Mouse (Mus musculus) limb, embryonic 13.5 days (tissue): ENCODE measurements at regions not wholly inside any gene's neighbourhood (a gene's known extent, or its start where the extent isn't known, plus 50 kb on each side); places are given as distances from the start of the nearest gene placed in this dataset.

Experiments
- ATAC-seq: fragments of 200-750 bp; cut with Nextera tagmentation; 2 replicates; pipeline ENCODE4 v1.8.0; 2017; ENCODE audit warnings: low read depth, moderate number of reproducible peaks, moderate TSS enrichment; ENCODE audit not compliant: low FRiP score
- H3K27ac ChIP-seq: fragments of 300-500 bp; sonication (generic); 2 replicates; pipeline ENCODE4 v1.5.1; 2015; ENCODE audit warnings: inconsistent platforms, mild to moderate bottlenecking, moderate library complexity
- H3K27me3 ChIP-seq: fragments of 300-500 bp; sonication (generic); 2 replicates; pipeline ENCODE4 v1.6.1; 2015; ENCODE audit warnings: mild to moderate bottlenecking, inconsistent platforms
- H3K36me3 ChIP-seq: fragments of 300-500 bp; sonication (generic); 2 replicates; pipeline ENCODE4 v1.6.1; 2015; ENCODE audit warnings: inconsistent platforms, mild to moderate bottlenecking, moderate library complexity
- H3K4me1 ChIP-seq: fragments of 300-500 bp; sonication (generic); 2 replicates; pipeline ENCODE4 v1.6.1; 2015; ENCODE audit warnings: inconsistent platforms
- H3K4me2 ChIP-seq: fragments of 300-500 bp; sonication (generic); replicated peaks from 2 replicates; pipeline ENCODE4 v1.6.1; 2015; ENCODE audit warnings: inconsistent platforms, mild to moderate bottlenecking, moderate library complexity
- H3K4me3 ChIP-seq: fragments of 300-500 bp; sonication (generic); 2 replicates; pipeline ENCODE4 v1.5.1; 2015; ENCODE audit warnings: moderate library complexity, mild to moderate bottlenecking, inconsistent platforms
- H3K9ac ChIP-seq: fragments of 300-500 bp; sonication (generic); 2 replicates; pipeline ENCODE4 v1.6.1; 2015; ENCODE audit warnings: mild to moderate bottlenecking, inconsistent platforms
- H3K9me3 ChIP-seq: fragments of 300-500 bp; sonication (generic); 2 replicates; pipeline ENCODE4 v1.6.1; 2016; ENCODE audit warnings: inconsistent platforms
- WGBS: fragments of 180-500 bp; shearing (Covaris S2); methylation state at CpG from one replicate; pipeline ENCODE4 v1.1.7; 2015; 5-methylcytosine and 5-hydroxymethylcytosine counted together

DNA sequence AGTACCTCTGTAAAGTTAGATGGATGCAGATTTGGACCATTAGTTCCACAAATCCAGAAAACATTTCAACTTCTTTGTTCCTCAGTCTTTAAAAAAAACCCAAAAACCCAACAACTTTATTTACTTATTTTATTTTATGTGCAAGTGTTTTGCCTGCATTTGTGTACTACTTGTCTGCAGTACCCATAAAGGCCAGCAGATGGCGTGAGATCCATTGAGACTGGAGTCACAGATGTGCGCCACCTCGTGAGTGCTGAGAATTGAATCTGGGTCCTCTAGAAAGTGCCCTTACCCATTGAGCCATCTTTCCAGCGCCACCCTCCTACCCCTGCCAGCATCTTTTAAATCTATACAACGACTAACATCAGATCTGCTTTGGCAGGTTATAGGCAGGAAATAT lies 53.0 kb downstream of the Gm12689 start:
- ATAC-seq, result no peak
- no peak overlapping the region for H3K4me3 ChIP-seq
- no peaks in the 10 kb centered on the region for H3K4me1 ChIP-seq
- H3K27me3 ChIP-seq, result no peaks in the 10 kb centered on the region
- H3K36me3 ChIP-seq, result no peaks in the 10 kb centered on the region
- WGBS, result 65% methylated on average over 5 of the region's 5 CpGs
- no peak overlapping the region for H3K9ac ChIP-seq
- H3K27ac ChIP-seq, result no peak overlapping the region
- peaks cover 4% of the 10 kb centered on the region; the same call in 1 of the 2 replicates for H3K9me3 ChIP-seq
- no peak overlapping the region for H3K4me2 ChIP-seq

DNA sequence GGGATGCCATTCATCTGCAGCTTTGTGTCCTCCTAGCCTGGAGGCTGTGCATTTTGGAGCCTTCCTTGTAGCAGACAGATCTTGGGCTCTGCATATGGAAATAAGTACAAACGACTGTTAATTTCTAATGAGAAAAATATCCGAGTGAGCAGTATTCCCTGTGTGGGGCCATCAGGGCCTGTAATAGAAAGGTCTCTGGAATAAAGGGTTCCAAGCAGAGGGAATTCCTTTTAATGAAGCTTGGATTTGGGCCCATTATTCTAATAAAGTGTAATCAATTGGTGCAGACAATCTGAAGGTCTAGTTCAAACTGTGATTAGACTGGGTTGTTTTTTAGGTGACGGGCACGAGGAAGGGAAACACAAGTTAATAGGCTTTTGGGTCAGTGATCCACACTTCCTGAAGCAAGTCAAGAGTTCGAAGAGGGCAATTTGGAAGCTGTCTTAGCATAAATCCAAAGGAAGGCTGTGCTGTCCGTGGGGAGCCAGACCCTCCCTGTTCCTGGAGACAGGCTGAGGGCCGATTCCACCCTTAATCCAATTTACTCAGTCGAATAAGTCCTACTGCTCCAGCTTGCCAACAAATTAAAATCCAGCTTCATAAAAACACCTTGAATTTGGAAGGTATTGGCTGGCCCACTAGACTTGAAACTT lies 57.5 kb downstream of the Gm12689 start:
- no peak for ATAC-seq
- Histone ChIP-seq H3K27me3 (no peaks in the 10 kb centered on the region), H3K36me3 (no peaks in the 10 kb centered on the region), H3K4me2 (no peak overlapping the region), H3K9ac (no peak overlapping the region), H3K4me3 (no peak overlapping the region), H3K27ac (no peak overlapping the region), H3K9me3 (peaks cover 4% of the 10 kb centered on the region; the same call in 1 of the 2 replicates), H3K4me1 (0 out of 2 replicates have a peak, but pooled peaks cover 3% of the 10 kb centered on the region)
- 35% methylated on average over 8 of the region's 8 CpGs for WGBS

DNA sequence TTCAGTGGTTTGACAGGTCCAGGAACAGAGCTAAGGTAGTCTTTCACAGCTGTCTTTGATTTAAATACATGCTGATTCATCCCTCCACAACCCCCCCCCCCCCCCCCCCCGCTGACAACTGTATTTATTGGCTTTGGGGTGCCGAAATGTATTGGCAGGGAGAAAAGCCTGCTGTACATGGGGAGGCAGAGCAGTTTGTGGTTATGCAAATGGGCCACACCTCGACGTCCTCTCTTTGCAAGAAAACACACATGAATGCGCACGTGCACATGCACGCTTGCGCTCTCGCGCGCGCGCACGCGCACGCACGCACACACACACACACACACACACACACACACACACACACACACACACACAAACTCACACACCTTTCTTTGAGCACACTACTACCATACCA lies 58.5 kb downstream of the Gm12689 start:
- no peak for ATAC-seq
- Histone ChIP-seq H3K36me3 (no peaks in the 10 kb centered on the region), H3K27me3 (no peaks in the 10 kb centered on the region), H3K27ac (no peak overlapping the region), H3K4me2 (peak overlapping the region; percentile 34), H3K9ac (no peak overlapping the region), H3K9me3 (no peaks in the 10 kb centered on the region), H3K4me3 (no peak overlapping the region), H3K4me1 (0 out of 2 replicates have a peak, but pooled peaks cover 3% of the 10 kb centered on the region)
- 65% methylated on average over 17 of the region's 17 CpGs for WGBS

DNA sequence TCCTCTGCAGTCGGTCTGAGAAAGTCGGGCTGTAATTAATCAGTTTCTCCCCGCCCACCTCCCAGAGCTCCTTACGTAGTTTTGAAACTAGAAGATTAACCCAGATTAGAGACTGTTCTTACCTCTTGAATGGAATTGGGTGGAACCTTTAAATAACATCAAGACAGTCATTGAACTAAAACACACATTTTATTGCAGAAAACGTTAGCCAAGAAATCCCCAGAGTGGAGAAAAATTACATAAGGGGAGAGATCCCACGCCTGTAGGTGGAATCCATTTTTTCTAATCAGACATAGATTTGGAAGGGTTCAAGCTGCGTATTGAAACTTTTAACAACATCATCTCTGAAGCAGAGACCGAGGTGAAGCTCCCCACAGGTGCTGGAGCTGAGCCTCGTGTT lies 59.1 kb downstream of the Gm12689 start:
- 0 out of 2 replicates have a peak, but pooled peaks cover 3% of the 10 kb centered on the region for H3K4me1 ChIP-seq
- H3K4me3 ChIP-seq, result no peak overlapping the region
- H3K9me3 ChIP-seq, result no peaks in the 10 kb centered on the region
- 53% methylated on average over 9 of the region's 9 CpGs for WGBS
- H3K27me3 ChIP-seq, result no peaks in the 10 kb centered on the region
- H3K36me3 ChIP-seq, result no peaks in the 10 kb centered on the region
- peak overlapping the region; percentile 34 for H3K4me2 ChIP-seq
- ATAC-seq, result no peak
- H3K27ac ChIP-seq, result no peak overlapping the region
- no peak overlapping the region for H3K9ac ChIP-seq

DNA sequence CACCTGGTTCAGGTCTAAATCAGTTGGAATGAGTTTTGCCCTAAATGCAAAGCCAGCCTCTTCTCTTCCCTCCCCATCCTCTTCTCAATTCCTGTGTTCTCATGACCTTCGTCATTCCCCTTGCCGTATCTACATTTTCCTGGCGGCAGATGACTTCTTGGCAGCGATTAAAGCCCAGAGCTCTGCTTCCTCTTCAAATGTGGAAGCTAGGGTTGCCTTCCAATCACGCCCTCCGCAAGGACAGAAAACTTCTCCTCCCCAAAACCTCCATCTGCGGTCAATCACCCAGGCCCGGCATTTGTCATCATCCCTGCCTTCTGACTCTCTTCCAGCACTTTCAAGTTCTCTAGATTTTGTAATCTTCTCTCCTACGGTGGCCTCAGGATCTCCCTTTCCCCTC lies 72.3 kb downstream of the Gm12689 start:
- Histone ChIP-seq H3K27me3 (no peaks in the 10 kb centered on the region), H3K9ac (no peak overlapping the region), H3K27ac (no peak overlapping the region), H3K9me3 (no peaks in the 10 kb centered on the region), H3K36me3 (no peaks in the 10 kb centered on the region), H3K4me2 (no peak overlapping the region), H3K4me1 (peaks cover 3% of the 10 kb centered on the region; the same call in 1 of the 2 replicates), H3K4me3 (no peak overlapping the region)
- ATAC-seq, result no peak
- 86% methylated on average over 9 of the region's 9 CpGs for WGBS

GRCm38 (mm10) chr4:99371162-99371561 lies 75.5 kb downstream of the Gm12689 start:
- H3K9ac ChIP-seq, result no peak overlapping the region
- 76% methylated on average over 5 of the region's 5 CpGs for WGBS
- no peak overlapping the region for H3K4me3 ChIP-seq
- no peak overlapping the region for H3K27ac ChIP-seq
- H3K36me3 ChIP-seq, result no peaks in the 10 kb centered on the region
- H3K4me2 ChIP-seq, result no peak overlapping the region
- no peaks in the 10 kb centered on the region for H3K9me3 ChIP-seq
- ATAC-seq, result no peak
- H3K27me3 ChIP-seq, result peaks cover 9% of the 10 kb centered on the region; the same call in 1 of the 2 replicates
- peaks cover 3% of the 10 kb centered on the region; the same call in 1 of the 2 replicates for H3K4me1 ChIP-seq

- WGBS, result 0% methylated on average over 1 of the region's 1 CpGs
- H3K27me3 ChIP-seq, result peaks cover 24% of the 10 kb centered on the region
- no peak overlapping the region for H3K27ac ChIP-seq
- no peaks in the 10 kb centered on the region for H3K36me3 ChIP-seq
- no peaks in the 10 kb centered on the region for H3K9me3 ChIP-seq
- no peak overlapping the region for H3K4me2 ChIP-seq
- H3K4me3 ChIP-seq, result no peak overlapping the region
- ATAC-seq, result no peak
- H3K4me1 ChIP-seq, result no peaks in the 10 kb centered on the region
- H3K9ac ChIP-seq, result no peak overlapping the region
Observed at GRCm38 (mm10) chr4:99376171-99376570, 80.5 kb downstream of the Gm12689 start.

DNA sequence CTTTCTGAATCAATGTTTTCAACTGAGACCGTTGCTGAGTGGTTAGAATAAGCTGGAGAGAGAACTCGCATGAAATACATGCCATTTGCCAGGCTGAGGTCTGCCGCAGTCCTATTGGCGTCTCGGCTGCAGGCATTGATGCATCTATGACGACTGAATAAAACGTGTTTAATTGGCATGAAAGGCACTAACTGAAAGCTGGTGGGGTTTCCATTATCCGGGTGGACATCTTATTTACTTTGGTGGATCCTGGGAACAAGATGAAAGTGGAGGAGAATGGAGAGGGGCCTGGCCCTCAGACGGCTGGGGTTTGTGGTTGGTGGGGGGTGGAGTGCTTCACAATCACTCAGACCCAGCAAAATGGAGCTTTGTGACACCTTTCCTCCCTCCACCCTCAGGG lies 81.2 kb downstream of the Gm12689 start:
- no peaks in the 10 kb centered on the region for H3K4me1 ChIP-seq
- no peaks in the 10 kb centered on the region for H3K9me3 ChIP-seq
- H3K9ac ChIP-seq, result no peak overlapping the region
- no peak overlapping the region for H3K4me3 ChIP-seq
- ATAC-seq, result no peak
- WGBS, result 33% methylated on average over 9 of the region's 9 CpGs
- no peak overlapping the region for H3K4me2 ChIP-seq
- H3K27me3 ChIP-seq, result peaks cover 24% of the 10 kb centered on the region
- no peaks in the 10 kb centered on the region for H3K36me3 ChIP-seq
- no peak overlapping the region for H3K27ac ChIP-seq

GRCm38 (mm10) chr4:99379983-99380382 lies 84.3 kb downstream of the Gm12689 start:
- no peaks in the 10 kb centered on the region for H3K9me3 ChIP-seq
- ATAC-seq, result no peak
- 89% methylated on average over 4 of the region's 4 CpGs for WGBS

GRCm38 (mm10) chr4:99385381-99385780 lies 89.7 kb downstream of the Gm12689 start:
- Histone ChIP-seq H3K9me3 (peaks cover 3% of the 10 kb centered on the region; the same call in 1 of the 2 replicates), H3K36me3 (no peaks in the 10 kb centered on the region), H3K27me3 (0 out of 2 replicates have a peak, but pooled peaks cover 2% of the 10 kb centered on the region), H3K27ac (no peak overlapping the region), H3K4me2 (no peak overlapping the region), H3K4me1 (peaks cover 6% of the 10 kb centered on the region; the same call in 1 of the 2 replicates), H3K4me3 (no peak overlapping the region), H3K9ac (no peak overlapping the region)
- ATAC-seq, result no peak
- 31% methylated on average over 8 of the region's 8 CpGs for WGBS

More at GRCm38 (mm10) chr4:99379983-99380382, 84.3 kb downstream of the Gm12689 start:
- Histone ChIP-seq H3K27ac (no peak overlapping the region), H3K4me1 (no peaks in the 10 kb centered on the region), H3K36me3 (no peaks in the 10 kb centered on the region), H3K4me3 (no peak overlapping the region), H3K27me3 (peaks cover 24% of the 10 kb centered on the region), H3K9ac (no peak overlapping the region), H3K4me2 (no peak overlapping the region)

DNA sequence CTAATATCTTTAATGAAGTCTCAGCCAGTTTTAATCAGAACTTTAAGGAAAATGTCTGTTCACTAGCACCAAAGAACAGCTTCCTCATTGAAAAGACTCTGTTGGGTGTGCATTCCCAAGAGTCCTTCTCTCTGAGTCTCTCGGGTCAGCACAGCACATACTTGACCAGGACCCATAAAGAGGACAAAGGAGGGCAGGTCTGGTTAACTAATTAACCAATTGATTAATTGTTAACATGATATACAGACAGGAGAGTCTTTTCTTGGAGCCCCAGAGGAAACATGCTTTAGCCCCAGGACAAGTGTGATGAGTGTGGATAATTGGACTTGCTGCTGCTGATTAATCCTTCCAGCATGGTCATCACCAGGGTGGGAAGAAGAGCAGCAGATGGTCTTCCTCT lies 93.7 kb downstream of the Gm12689 start:
- 67% methylated on average over 1 of the region's 1 CpGs for whole genome bisulfite sequencing
- Histone ChIP-seq H3K9me3 (peaks cover 3% of the 10 kb centered on the region; the same call in 1 of the 2 replicates), H3K4me3 (no peak overlapping the region), H3K27me3 (no peaks in the 10 kb centered on the region), H3K36me3 (no peaks in the 10 kb centered on the region), H3K9ac (no peak overlapping the region), H3K4me1 (peaks cover 6% of the 10 kb centered on the region; the same call in 1 of the 2 replicates), H3K27ac (no peak overlapping the region), H3K4me2 (no peak overlapping the region)
- no peak for ATAC-seq

DNA sequence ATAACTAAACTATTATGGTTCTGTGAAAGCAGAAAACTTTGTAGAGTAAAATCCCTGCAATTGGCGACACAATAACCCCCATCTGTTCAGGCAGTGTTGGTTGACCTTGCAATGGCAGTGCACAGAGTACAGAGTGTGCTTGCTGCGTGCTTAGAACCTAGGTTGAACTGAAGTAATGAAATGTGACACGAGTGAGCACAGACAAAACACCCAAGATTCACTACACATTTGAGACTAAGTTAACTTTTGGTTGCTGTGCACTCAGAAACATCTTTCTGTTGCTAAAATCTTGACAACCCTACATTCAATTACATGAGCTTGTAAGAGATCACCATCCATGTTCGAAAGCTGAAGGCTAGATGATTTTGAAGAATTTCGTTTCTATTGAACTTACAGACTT lies 97.3 kb downstream of the Gm12689 start:
- H3K4me3 ChIP-seq, result no peak overlapping the region
- no peaks in the 10 kb centered on the region for H3K4me1 ChIP-seq
- WGBS, result 89% methylated on average over 5 of the region's 5 CpGs
- no peak for ATAC-seq
- H3K27ac ChIP-seq, result no peak overlapping the region
- peaks cover 3% of the 10 kb centered on the region; the same call in 1 of the 2 replicates for H3K9me3 ChIP-seq
- no peak overlapping the region for H3K9ac ChIP-seq
- H3K27me3 ChIP-seq, result no peaks in the 10 kb centered on the region
- no peaks in the 10 kb centered on the region for H3K36me3 ChIP-seq
- H3K4me2 ChIP-seq, result no peak overlapping the region

GRCm38 (mm10) chr4:99394244-99394643 lies 98.5 kb downstream of the Gm12689 start:
- Histone ChIP-seq H3K36me3 (no peaks in the 10 kb centered on the region), H3K4me1 (no peaks in the 10 kb centered on the region), H3K27ac (no peak overlapping the region), H3K4me2 (no peak overlapping the region), H3K9ac (no peak overlapping the region), H3K4me3 (no peak overlapping the region), H3K9me3 (no peaks in the 10 kb centered on the region), H3K27me3 (no peaks in the 10 kb centered on the region)
- WGBS, result 65% methylated on average over 3 of the region's 3 CpGs
- ATAC-seq, result no peak; the same call in 1 of the 2 replicates
